Comparison of ENCODE assay signal across 15 mouse cellular contexts in genomic region chr9:121330065-121330464, GRCm38 (mm10). TPM values are rescaled to one million over a fixed set of nuclear protein-coding genes. Genes with fewer than 3 reads are reported as not detected.
DNase-seq lines count a peak whose midpoint lies in the region; ATAC-seq and TF ChIP-seq lines count a peak whose summit lies in the region.
"Had no signal": no experiment of that assay in that cellular context is flagged by ENCODE, and none has a peak within 500 bp of the region (broad histone marks: within the 10 kb centered on the region; RNA-seq: fewer than 3 reads in every experiment).

No protein-coding gene starts in this region.

- peaks cover 21% of the 10 kb centered on the region for H3K36me3 ChIP-seq in forebrain, embryonic 10.5 days (replicated peaks)
- peaks cover 4% of the 10 kb centered on the region; the same call in 1 of the 2 replicates for H3K36me3 ChIP-seq in forebrain, embryonic 14.5 days (ENCODE audit: control insufficient read depth, insufficient read depth, low read length)
- H3K36me3 ChIP-seq in heart, embryonic 14.5 days (ENCODE audit: control insufficient read depth, insufficient read depth, low read length): peaks cover 5% of the 10 kb centered on the region; the same call in 1 of the 2 replicates
- H3K36me3 ChIP-seq in midbrain, embryonic 13.5 days: no peaks in the 10 kb centered on the region
- H3K36me3 ChIP-seq in midbrain, embryonic 11.5 days (ENCODE audit: control insufficient read depth, insufficient read depth, low read length): 0 out of 2 replicates have a peak, but pooled peaks cover 3% of the 10 kb centered on the region
- H3K36me3 ChIP-seq in stomach, postnatal 0 days (ENCODE audit: control insufficient read depth, insufficient read depth, low read length): no peaks in the 10 kb centered on the region
- H3K36me3 ChIP-seq: embryonic facial prominence, embryonic 15.5 days had no signal

- no peak for TF ChIP-seq EP300 in stomach, postnatal 0 days (optimal IDR thresholded peaks at IDR 0.05)

- no peak overlapping the region for H3K4me3 ChIP-seq in forebrain, embryonic 10.5 days
- H3K4me3 ChIP-seq in forebrain, embryonic 14.5 days (ENCODE audit: low read depth, low read length): no peak overlapping the region
- H3K4me3 ChIP-seq in heart, embryonic 14.5 days (ENCODE audit: control insufficient read depth in 1 of 2, insufficient read depth in 1 of 2, low read depth in 1 of 2, low read length in 2 of 2): no peak overlapping the region
- no peak overlapping the region for H3K4me3 ChIP-seq in midbrain, embryonic 13.5 days (replicated peaks)
- no peak overlapping the region for H3K4me3 ChIP-seq in midbrain, embryonic 11.5 days (ENCODE audit: low read depth, low read length)
- H3K4me3 ChIP-seq in stomach, postnatal 0 days (ENCODE audit: low read depth, low read length): no peak overlapping the region
- H3K4me3 ChIP-seq: embryonic facial prominence, embryonic 15.5 days; layer of hippocampus, adult 2 months; stomach, embryonic 15.5 days had no signal

- no peak overlapping the region for H3K4me2 ChIP-seq in forebrain, embryonic 14.5 days (ENCODE audit: low read length)
- no peak overlapping the region for H3K4me2 ChIP-seq in heart, embryonic 14.5 days (ENCODE audit: low read length)
- no peak overlapping the region for H3K4me2 ChIP-seq in midbrain, embryonic 13.5 days (replicated peaks)
- H3K4me2 ChIP-seq in midbrain, embryonic 11.5 days: no peak overlapping the region
- no peak overlapping the region for H3K4me2 ChIP-seq in stomach, postnatal 0 days (replicated peaks; ENCODE audit: low read depth)
- H3K4me2 ChIP-seq: embryonic facial prominence, embryonic 15.5 days; stomach, embryonic 15.5 days had no signal

- peaks cover 66% of the 10 kb centered on the region for H3K4me1 ChIP-seq in forebrain, embryonic 10.5 days
- H3K4me1 ChIP-seq in forebrain, embryonic 14.5 days (ENCODE audit: control insufficient read depth, insufficient read depth, low read length): peaks cover 37% of the 10 kb centered on the region
- H3K4me1 ChIP-seq in heart, embryonic 14.5 days (ENCODE audit: control insufficient read depth in 2 of 2, insufficient read depth in 2 of 2, low read length in 2 of 2): peaks cover 48 to 63% of the 10 kb centered on the region in 2 experiments
- H3K4me1 ChIP-seq in midbrain, embryonic 13.5 days (replicated peaks): peaks cover 49% of the 10 kb centered on the region
- peaks cover 51% of the 10 kb centered on the region for H3K4me1 ChIP-seq in midbrain, embryonic 11.5 days (ENCODE audit: control insufficient read depth, insufficient read depth, low read length)
- H3K4me1 ChIP-seq in stomach, postnatal 0 days (replicated peaks; ENCODE audit: control insufficient read depth, insufficient read depth): peaks cover 5% of the 10 kb centered on the region

- peak overlapping the region; percentile 90 for H3K27ac ChIP-seq in forebrain, embryonic 10.5 days
- H3K27ac ChIP-seq in forebrain, embryonic 14.5 days (ENCODE audit: low read depth, low read length): no peak overlapping the region
- H3K27ac ChIP-seq in heart, embryonic 14.5 days (replicated peaks in 1 of 2; ENCODE audit: control insufficient read depth in 1 of 2, insufficient read depth in 1 of 2, low read depth in 2 of 2, low read length in 2 of 2): peak overlapping the region; percentile 94 to 95
- H3K27ac ChIP-seq in midbrain, embryonic 13.5 days: peak overlapping the region; percentile 90; the same call in 1 of the 2 replicates
- H3K27ac ChIP-seq in midbrain, embryonic 11.5 days (ENCODE audit: low read depth, low read length): no peak overlapping the region
- no peak overlapping the region for H3K27ac ChIP-seq in stomach, postnatal 0 days (replicated peaks)
- H3K27ac ChIP-seq: embryonic facial prominence, embryonic 15.5 days had no signal

- 93% methylated on average over 5 of the region's 5 CpGs for WGBS in forebrain, embryonic 10.5 days
- WGBS in forebrain, embryonic 14.5 days: 94% methylated on average over 5 of the region's 5 CpGs
- WGBS in heart, embryonic 14.5 days: 88% methylated on average over 5 of the region's 5 CpGs
- WGBS in midbrain, embryonic 13.5 days: 93% methylated on average over 5 of the region's 5 CpGs
- WGBS in midbrain, embryonic 11.5 days: 93% methylated on average over 5 of the region's 5 CpGs
- WGBS in stomach, postnatal 0 days: 93% methylated on average over 5 of the region's 5 CpGs

- DNase-seq in forebrain, embryonic 10.5 days (ENCODE audit: extremely low spot score, low spot score): no peak
- DNase-seq in forebrain, embryonic 14.5 days (ENCODE audit: low spot score): no peak
- DNase-seq in heart, adult 9 months (ENCODE audit: low spot score in 2 of 2): no peak
- no peak for DNase-seq in midbrain, embryonic 11.5 days (ENCODE audit: low spot score, missing footprints)
- DNase-seq in stomach, postnatal 0 days (ENCODE audit: low spot score): peak; percentile 10
- no peak for DNase-seq in embryo, embryonic 10 days (ENCODE audit: low spot score)
- DNase-seq: adrenal gland, postnatal 14 days; cerebellum, postnatal 36 days; kidney, adult 9 months had no signal

- TF ChIP-seq CTCF in stomach, postnatal 0 days (IDR thresholded peaks at IDR 0.05; ENCODE audit: low read depth): no peak

- ATAC-seq in forebrain, embryonic 14.5 days: no peak
- no peak for ATAC-seq in heart, embryonic 14.5 days (ENCODE audit: insufficient number of reproducible peaks, insufficient read depth, low FRiP score, low read depth)
- no peak for ATAC-seq in midbrain, embryonic 13.5 days
- ATAC-seq in midbrain, embryonic 11.5 days (ENCODE audit: low FRiP score): no peak
- ATAC-seq in stomach, postnatal 0 days (ENCODE audit: low FRiP score, low TSS enrichment): no peak

- no peaks in the 10 kb centered on the region for H3K27me3 ChIP-seq in forebrain, embryonic 10.5 days (ENCODE audit: poor library complexity, severe bottlenecking)
- no peaks in the 10 kb centered on the region for H3K27me3 ChIP-seq in forebrain, embryonic 14.5 days (replicated peaks; ENCODE audit: control insufficient read depth, insufficient read depth, low read length)
- H3K27me3 ChIP-seq in heart, embryonic 14.5 days (ENCODE audit: control insufficient read depth, insufficient read depth, low read length): no peaks in the 10 kb centered on the region
- no peaks in the 10 kb centered on the region for H3K27me3 ChIP-seq in midbrain, embryonic 13.5 days
- no peaks in the 10 kb centered on the region for H3K27me3 ChIP-seq in midbrain, embryonic 11.5 days (ENCODE audit: control insufficient read depth, insufficient read depth, low read length)
- no peaks in the 10 kb centered on the region for H3K27me3 ChIP-seq in stomach, postnatal 0 days (ENCODE audit: control insufficient read depth, insufficient read depth, low read length)
- H3K27me3 ChIP-seq: embryonic facial prominence, embryonic 15.5 days; megakaryocyte, embryonic 14.5 days; stomach, embryonic 15.5 days had no signal

- H3K9me3 ChIP-seq in forebrain, embryonic 10.5 days: peaks cover 2% of the 10 kb centered on the region; the same call in 1 of the 2 replicates
- H3K9me3 ChIP-seq in forebrain, embryonic 14.5 days (replicated peaks; ENCODE audit: control insufficient read depth, low read length): no peaks in the 10 kb centered on the region
- no peaks in the 10 kb centered on the region for H3K9me3 ChIP-seq in heart, embryonic 14.5 days (ENCODE audit: control insufficient read depth, low read length)
- H3K9me3 ChIP-seq in midbrain, embryonic 13.5 days: no peaks in the 10 kb centered on the region
- no peaks in the 10 kb centered on the region for H3K9me3 ChIP-seq in midbrain, embryonic 11.5 days (ENCODE audit: control insufficient read depth, low read length)
- no peaks in the 10 kb centered on the region for H3K9me3 ChIP-seq in stomach, postnatal 0 days (ENCODE audit: control insufficient read depth, low read length)
- H3K9me3 ChIP-seq: embryonic facial prominence, embryonic 15.5 days; stomach, embryonic 15.5 days had no signal

- H3K9ac ChIP-seq in forebrain, embryonic 14.5 days (ENCODE audit: low read length): no peak overlapping the region
- peak overlapping the region; percentile 60 for H3K9ac ChIP-seq in heart, embryonic 14.5 days (ENCODE audit: low read length)
- no peak overlapping the region for H3K9ac ChIP-seq in midbrain, embryonic 13.5 days (replicated peaks)
- H3K9ac ChIP-seq in midbrain, embryonic 11.5 days (ENCODE audit: low read length): no peak overlapping the region
- no peak overlapping the region for H3K9ac ChIP-seq in stomach, postnatal 0 days (ENCODE audit: low read length)
- H3K9ac ChIP-seq: embryonic facial prominence, embryonic 15.5 days; stomach, embryonic 15.5 days had no signal

RNA-seq across cellular contexts. Expression of gene Trak1, which starts 32.8 kb away (rescaled TPM):
- 24.7 and 27.4 TPM in 2 replicates for polyA plus RNA-seq in forebrain, embryonic 10.5 days (2016; fragmentation: Nextera tagmentation; extraction: Ambion mirVana)
- 40.3 and 58.5 TPM in 2 replicates for polyA plus RNA-seq in forebrain, embryonic 14.5 days (2014; fragmentation: Nextera tagmentation; extraction: Ambion mirVana)
- polyA plus RNA-seq in heart, embryonic 14.5 days (2014; fragmentation: Nextera tagmentation; extraction: Ambion mirVana): 41.3 and 42.1 TPM in 2 replicates
- polyA plus RNA-seq in midbrain, embryonic 13.5 days (2015; fragmentation: Nextera tagmentation; extraction: Ambion mirVana): 41.1 and 44.8 TPM in 2 replicates
- 19.2 and 20.5 TPM in 2 replicates for polyA plus RNA-seq in midbrain, embryonic 11.5 days (2014; fragmentation: Nextera tagmentation; extraction: Ambion mirVana)
- 24.0 and 27.7 TPM in 2 replicates for polyA plus RNA-seq in stomach, postnatal 0 days (2015; fragmentation: Nextera tagmentation; extraction: Ambion mirVana)

RNA-seq across cellular contexts. Expression of gene Ulk4, which starts 53.1 kb away (rescaled TPM):
- polyA plus RNA-seq in forebrain, embryonic 10.5 days (2016; fragmentation: Nextera tagmentation; extraction: Ambion mirVana): 156 and 164 TPM in 2 replicates
- polyA plus RNA-seq in forebrain, embryonic 14.5 days (2014; fragmentation: Nextera tagmentation; extraction: Ambion mirVana): 105 and 131 TPM in 2 replicates
- 87.5 and 95.4 TPM in 2 replicates for polyA plus RNA-seq in heart, embryonic 14.5 days (2014; fragmentation: Nextera tagmentation; extraction: Ambion mirVana)
- polyA plus RNA-seq in midbrain, embryonic 13.5 days (2015; fragmentation: Nextera tagmentation; extraction: Ambion mirVana): 151 and 159 TPM in 2 replicates
- polyA plus RNA-seq in midbrain, embryonic 11.5 days (2014; fragmentation: Nextera tagmentation; extraction: Ambion mirVana): 210 and 216 TPM in 2 replicates
- 69.3 and 73.3 TPM in 2 replicates for polyA plus RNA-seq in stomach, postnatal 0 days (2015; fragmentation: Nextera tagmentation; extraction: Ambion mirVana)

Comparison
In these comparisons a context has a peak if more than half of its experiments do, and no peak if none do; other contexts are left out.
1. H3K27ac ChIP-seq: peak in forebrain, embryonic 10.5 days (single experiment), heart, embryonic 14.5 days (2 of 2) and midbrain, embryonic 13.5 days (single experiment); none in forebrain, embryonic 14.5 days (single experiment), midbrain, embryonic 11.5 days (single experiment) and stomach, postnatal 0 days (single experiment).